In the genomic region with DNA sequence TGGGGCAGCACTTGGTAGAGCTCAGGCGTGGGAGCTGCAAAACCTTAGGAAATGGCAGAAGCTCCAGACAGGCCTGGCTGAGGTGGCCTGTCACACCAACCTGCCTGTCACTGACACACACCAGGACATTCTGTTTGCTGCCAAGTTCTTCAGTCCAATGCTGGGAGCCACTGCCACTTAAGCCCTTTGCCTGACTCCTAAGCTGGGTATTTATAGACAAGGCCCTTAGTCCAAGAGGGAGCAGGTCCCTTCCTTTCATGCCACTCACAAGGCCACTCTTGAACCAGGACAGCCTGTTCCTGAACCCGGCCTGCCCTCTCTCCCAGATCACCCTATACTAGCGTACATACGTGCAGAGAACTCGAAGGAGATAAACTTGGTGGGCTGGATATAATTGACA, we compare ENCODE assay signal across 21 mouse cellular contexts. TPM values are rescaled to one million over a fixed set of nuclear protein-coding genes. Genes with fewer than 3 reads are reported as not detected.
DNase-seq lines count a peak whose midpoint lies in the region; ATAC-seq lines count a peak whose summit lies in the region.
"Had no signal": no experiment of that assay in that cellular context is flagged by ENCODE, and none has a peak within 500 bp of the region (broad histone marks: within the 10 kb centered on the region; RNA-seq: fewer than 3 reads in every experiment).

No protein-coding gene starts in this region.

- H3K27ac ChIP-seq in heart, embryonic 13.5 days (replicated peaks) = peak overlapping the region; percentile 92
- no peak overlapping the region for H3K27ac ChIP-seq in embryonic facial prominence, embryonic 10.5 days (replicated peaks)
- H3K27ac ChIP-seq: hindbrain, postnatal 0 days; limb, embryonic 10.5 days; liver, embryonic 12.5 days; lung, embryonic 15.5 days had no signal

- H3K4me2 ChIP-seq in heart, embryonic 13.5 days = peak overlapping the region; percentile 8; the same call in 1 of the 2 replicates
- H3K4me2 ChIP-seq: liver, embryonic 12.5 days; lung, embryonic 15.5 days had no signal

- H3K27me3 ChIP-seq in heart, embryonic 13.5 days (replicated peaks) = peaks cover 29% of the 10 kb centered on the region
- H3K27me3 ChIP-seq in embryonic facial prominence, embryonic 10.5 days (replicated peaks; ENCODE audit: low read depth, poor library complexity, severe bottlenecking) = peaks cover 60% of the 10 kb centered on the region
- H3K27me3 ChIP-seq: megakaryocyte, embryonic 14.5 days had no signal

- H3K4me3 ChIP-seq in heart, embryonic 13.5 days = no peak overlapping the region
- H3K4me3 ChIP-seq in embryonic facial prominence, embryonic 10.5 days = no peak overlapping the region
- H3K4me3 ChIP-seq: limb, embryonic 10.5 days; liver, embryonic 12.5 days; lung, embryonic 15.5 days; megakaryocyte, embryonic 14.5 days had no signal

- peak; percentile 14 for DNase-seq in adrenal gland, postnatal 14 days
- DNase-seq in adrenal gland, postnatal 25 days = no peak
- DNase-seq in right cerebral cortex, postnatal 25 days = peak; percentile 2
- DNase-seq in right cerebral cortex, postnatal 4 days = no peak
- peak; percentile 86 for DNase-seq in skeletal muscle tissue, adult 2 months (ENCODE audit: low read depth, low spot score)
- no peak for DNase-seq in embryonic facial prominence, embryonic 10.5 days (ENCODE audit: low spot score)
- DNase-seq: cerebellum, adult 8-10 months; kidney, adult 18-20 months; thymus, postnatal 25 days had no signal

- 33% methylated on average over 5 of the region's 5 CpGs for WGBS in heart, embryonic 13.5 days
- WGBS in embryonic facial prominence, embryonic 10.5 days = 80% methylated on average over 5 of the region's 5 CpGs

- peak; percentile 62 for ATAC-seq in heart, embryonic 13.5 days (ENCODE audit: extremely low read depth, insufficient number of reproducible peaks, low FRiP score, low TSS enrichment)
- no peak for ATAC-seq in megakaryocyte progenitor cell, adult 5-6 weeks (replicated peaks; ENCODE audit: poor library complexity)
- ATAC-seq: forebrain, embryonic 14.5 days; hindbrain, postnatal 0 days; liver, embryonic 12.5 days; Patski had no signal

- no peak overlapping the region for H3K9ac ChIP-seq in heart, embryonic 13.5 days
- H3K9ac ChIP-seq: liver, embryonic 12.5 days; lung, embryonic 15.5 days had no signal

- no peaks in the 10 kb centered on the region for H3K36me3 ChIP-seq in heart, embryonic 13.5 days
- no peaks in the 10 kb centered on the region for H3K36me3 ChIP-seq in embryonic facial prominence, embryonic 10.5 days (replicated peaks)
- H3K36me3 ChIP-seq: limb, embryonic 10.5 days; liver, embryonic 12.5 days; lung, embryonic 15.5 days had no signal

- no peaks in the 10 kb centered on the region for H3K9me3 ChIP-seq in heart, embryonic 13.5 days
- no peaks in the 10 kb centered on the region for H3K9me3 ChIP-seq in embryonic facial prominence, embryonic 10.5 days
- H3K9me3 ChIP-seq: limb, embryonic 10.5 days; liver, embryonic 12.5 days; lung, embryonic 15.5 days; megakaryocyte, embryonic 14.5 days had no signal

- peaks cover 40% of the 10 kb centered on the region for H3K4me1 ChIP-seq in heart, embryonic 13.5 days
- H3K4me1 ChIP-seq in embryonic facial prominence, embryonic 10.5 days = peaks cover 13% of the 10 kb centered on the region

RNA-seq across cellular contexts. Expression of a gene that starts 11.6 kb away (rescaled TPM):
- total RNA-seq in adrenal gland, postnatal 14 days (2021) = 1.1 and 8.7 TPM in 2 replicates
- 0.76 and 2.1 TPM in 2 replicates for total RNA-seq in adrenal gland, postnatal 25 days (2021)
- 0.94 and 1.6 TPM in 2 replicates for polyA plus RNA-seq in heart, embryonic 13.5 days (2015; fragmentation: Nextera tagmentation; extraction: Ambion mirVana)
- polyA plus RNA-seq in embryonic facial prominence, embryonic 10.5 days (2016; fragmentation: Nextera tagmentation; extraction: Ambion mirVana) = 0.41 and 0.44 TPM in 2 replicates
- total RNA-seq in megakaryocyte progenitor cell, adult 5-6 weeks (2015) = 71.2 and 80.9 TPM in 2 replicates
- 61.1 and 70.4 TPM in 2 replicates for total RNA-seq in megakaryocyte progenitor cell, adult 5-6 weeks (2017)

RNA-seq across cellular contexts. Expression of a gene that starts 12.9 kb away (rescaled TPM):
- 0.15 and 0.30 TPM in 2 replicates for total RNA-seq in adrenal gland, postnatal 14 days (2021)
- 0.27 and 0.67 TPM in 2 replicates for total RNA-seq in adrenal gland, postnatal 25 days (2021)
- 0.67 and 0.73 TPM in 2 replicates for polyA plus RNA-seq in heart, embryonic 13.5 days (2015; fragmentation: Nextera tagmentation; extraction: Ambion mirVana)
- polyA plus RNA-seq in embryonic facial prominence, embryonic 10.5 days (2016; fragmentation: Nextera tagmentation; extraction: Ambion mirVana) = not detected in 2 replicates
- 0.61 and 0.89 TPM in 2 replicates for total RNA-seq in megakaryocyte progenitor cell, adult 5-6 weeks (2015)
- total RNA-seq in megakaryocyte progenitor cell, adult 5-6 weeks (2017) = 0.33 and 0.84 TPM in 2 replicates
- total RNA-seq: hindbrain, postnatal 0 days had no signal
- polyA plus RNA-seq: limb, embryonic 10.5 days; midbrain, postnatal 0 days; neural tube, embryonic 11.5 days; stomach, embryonic 14.5 days had no signal

RNA-seq across cellular contexts. Expression of a gene that starts 28.9 kb away (rescaled TPM):
- 28.8 and 30.0 TPM in 2 replicates for total RNA-seq in adrenal gland, postnatal 14 days (2021)
- 33.9 and 37.3 TPM in 2 replicates for total RNA-seq in adrenal gland, postnatal 25 days (2021)
- 36.2 and 38.3 TPM in 2 replicates for polyA plus RNA-seq in heart, embryonic 13.5 days (2015; fragmentation: Nextera tagmentation; extraction: Ambion mirVana)
- polyA plus RNA-seq in embryonic facial prominence, embryonic 10.5 days (2016; fragmentation: Nextera tagmentation; extraction: Ambion mirVana) = 15.8 and 16.8 TPM in 2 replicates
- total RNA-seq in megakaryocyte progenitor cell, adult 5-6 weeks (2015) = 27.9 and 29.6 TPM in 2 replicates
- 17.9 and 20.3 TPM in 2 replicates for total RNA-seq in megakaryocyte progenitor cell, adult 5-6 weeks (2017)

RNA-seq across cellular contexts. Expression of a gene that starts 45.8 kb away (rescaled TPM):
- 4.2 and 4.8 TPM in 2 replicates for total RNA-seq in adrenal gland, postnatal 14 days (2021)
- total RNA-seq in adrenal gland, postnatal 25 days (2021) = 6.1 and 8.1 TPM in 2 replicates
- polyA plus RNA-seq in heart, embryonic 13.5 days (2015; fragmentation: Nextera tagmentation; extraction: Ambion mirVana) = 2.2 and 2.9 TPM in 2 replicates
- 0.29 and 0.41 TPM in 2 replicates for polyA plus RNA-seq in embryonic facial prominence, embryonic 10.5 days (2016; fragmentation: Nextera tagmentation; extraction: Ambion mirVana)
- 0.07 and 0.25 TPM in 2 replicates for total RNA-seq in megakaryocyte progenitor cell, adult 5-6 weeks (2015)
- total RNA-seq in megakaryocyte progenitor cell, adult 5-6 weeks (2017) = 0.42 and 0.47 TPM in 2 replicates

RNA-seq across cellular contexts. Expression of a gene that starts 53.6 kb away (rescaled TPM):
- 10.5 and 12.7 TPM in 2 replicates for total RNA-seq in adrenal gland, postnatal 14 days (2021)
- 22.6 and 23.1 TPM in 2 replicates for total RNA-seq in adrenal gland, postnatal 25 days (2021)
- 7.4 and 7.5 TPM in 2 replicates for polyA plus RNA-seq in heart, embryonic 13.5 days (2015; fragmentation: Nextera tagmentation; extraction: Ambion mirVana)
- 0.45 and 0.72 TPM in 2 replicates for polyA plus RNA-seq in embryonic facial prominence, embryonic 10.5 days (2016; fragmentation: Nextera tagmentation; extraction: Ambion mirVana)
- total RNA-seq in megakaryocyte progenitor cell, adult 5-6 weeks (2015) = 0.07 and 0.17 TPM in 2 replicates
- 0.21 and 0.61 TPM in 2 replicates for total RNA-seq in megakaryocyte progenitor cell, adult 5-6 weeks (2017)

Comparison
In these comparisons a context has a peak if more than half of its experiments do, and no peak if none do; other contexts are left out.
1. DNase-seq: peak in adrenal gland, postnatal 14 days (single experiment), right cerebral cortex, postnatal 25 days (single experiment) and skeletal muscle tissue, adult 2 months (single experiment); none in adrenal gland, postnatal 25 days (single experiment), right cerebral cortex, postnatal 4 days (single experiment) and embryonic facial prominence, embryonic 10.5 days (single experiment).